Mouse (Mus musculus) heart, embryonic 13.5 days (tissue): ENCODE measurements around the gene Iqcf3. TPM values are rescaled to one million over a fixed set of nuclear protein-coding genes. Genes with fewer than 3 reads are reported as not detected.

Source experiments
- ATAC-seq: fragments of 200-750 bp; cut with Nextera tagmentation; 2 replicates; pipeline ENCODE4 v1.8.0; 2017; ENCODE audit warnings: moderate TSS enrichment; ENCODE audit not compliant: insufficient number of reproducible peaks, low FRiP score, low TSS enrichment; ENCODE audit errors: extremely low read depth
- H3K27ac ChIP-seq: fragments of 300-500 bp; sonication (generic); replicated peaks from 2 replicates; pipeline ENCODE4 v1.5.1; 2015; ENCODE audit warnings: moderate library complexity, mild to moderate bottlenecking, inconsistent platforms
- H3K27me3 ChIP-seq: fragments of 300-500 bp; sonication (generic); replicated peaks from 2 replicates; pipeline ENCODE4 v1.6.1; 2015; ENCODE audit warnings: mild to moderate bottlenecking, inconsistent platforms
- H3K36me3 ChIP-seq: fragments of 300-500 bp; sonication (generic); 2 replicates; pipeline ENCODE4 v1.6.1; 2015; ENCODE audit warnings: mild to moderate bottlenecking, inconsistent platforms
- H3K4me1 ChIP-seq: fragments of 300-500 bp; sonication (generic); 2 replicates; pipeline ENCODE4 v1.6.1; 2015; ENCODE audit warnings: inconsistent platforms
- H3K4me2 ChIP-seq: fragments of 300-500 bp; sonication (generic); 2 replicates; pipeline ENCODE4 v1.6.1; 2015; ENCODE audit warnings: inconsistent platforms, mild to moderate bottlenecking, moderate library complexity
- H3K4me3 ChIP-seq: fragments of 300-500 bp; sonication (generic); 2 replicates; pipeline ENCODE4 v1.5.1; 2015; ENCODE audit warnings: moderate library complexity, mild to moderate bottlenecking, inconsistent platforms
- H3K9ac ChIP-seq: fragments of 300-500 bp; sonication (generic); 2 replicates; pipeline ENCODE4 v1.6.1; 2015; ENCODE audit warnings: inconsistent platforms, mild to moderate bottlenecking, moderate library complexity
- H3K9me3 ChIP-seq: fragments of 300-500 bp; sonication (generic); 2 replicates; pipeline ENCODE4 v1.6.1; 2016; ENCODE audit warnings: inconsistent platforms
- WGBS: fragments of 180-500 bp; shearing (Covaris S2); methylation state at CpG from one replicate; pipeline ENCODE4 v1.1.7; 2015; ENCODE audit warnings: mixed read lengths; 5-methylcytosine and 5-hydroxymethylcytosine counted together
- polyA plus RNA-seq: library from polyadenylated mRNA; unstranded; fragments of >200 nt; fragmentation: Nextera tagmentation; extraction: Ambion mirVana; gene quantifications from 2 replicates; pipeline ENCODE4 v1.2.1, GENCODE M21; 2015

The Iqcf3 gene
- polyA plus RNA-seq, 1 experiment from 2014 or later = not detected

GRCm38 (mm10) chr9:106570896-106571295 is 9.5 kb upstream of the Iqcf3 start, which contains the start of gene Iqcf4:
Iqcf4 (minus strand) TSS chr9:106570996.
- H3K4me1 ChIP-seq = no peaks in the 10 kb centered on the region
- WGBS = 79% methylated on average over 7 of the region's 7 CpGs
- no peaks in the 10 kb centered on the region for H3K9me3 ChIP-seq
- 0 out of 2 replicates have a peak, but pooled peaks cover 3% of the 10 kb centered on the region for H3K27me3 ChIP-seq
- no peaks in the 10 kb centered on the region for H3K36me3 ChIP-seq
- H3K9ac ChIP-seq = no peak within 1 kb of the TSS
- no peak for ATAC-seq
- no peak within 1 kb of the TSS for H3K4me3 ChIP-seq
- H3K4me2 ChIP-seq = no peak within 1 kb of the TSS
- no peak within 1 kb of the TSS for H3K27ac ChIP-seq

GRCm38 (mm10) chr9:106566437-106566836 is 5.0 kb upstream of the Iqcf3 start:
- Histone ChIP-seq H3K4me1 (no peaks in the 10 kb centered on the region), H3K27me3 (0 out of 2 replicates have a peak, but pooled peaks cover 3% of the 10 kb centered on the region), H3K36me3 (no peaks in the 10 kb centered on the region), H3K4me3 (no peak overlapping the region), H3K9ac (no peak overlapping the region), H3K9me3 (no peaks in the 10 kb centered on the region), H3K4me2 (peak overlapping the region; percentile 7; the same call in 1 of the 2 replicates), H3K27ac (no peak overlapping the region)
- WGBS = 54% methylated on average over 11 of the region's 11 CpGs
- ATAC-seq = no peak

- H3K27me3 ChIP-seq = no peaks in the 10 kb centered on the region
- H3K4me3 ChIP-seq = no peak overlapping the region
- H3K4me1 ChIP-seq = no peaks in the 10 kb centered on the region
- WGBS = 75% methylated on average over 8 of the region's 8 CpGs
- H3K9me3 ChIP-seq = no peaks in the 10 kb centered on the region
- ATAC-seq = no peak
- H3K9ac ChIP-seq = no peak overlapping the region
- no peak overlapping the region for H3K4me2 ChIP-seq
- no peak overlapping the region for H3K27ac ChIP-seq
- no peaks in the 10 kb centered on the region for H3K36me3 ChIP-seq
These were observed 2.6 kb upstream of the Iqcf3 start for GRCm38 (mm10) chr9:106564025-106564424.

GRCm38 (mm10) chr9:106562291-106562690 is 860 bp upstream of the Iqcf3 start:
- H3K36me3 ChIP-seq = no peaks in the 10 kb centered on the region
- ATAC-seq = no peak
- H3K4me1 ChIP-seq = no peaks in the 10 kb centered on the region
- H3K4me2 ChIP-seq = no peak overlapping the region
- WGBS = 83% methylated on average over 11 of the region's 11 CpGs
- H3K27me3 ChIP-seq = no peaks in the 10 kb centered on the region
- no peak overlapping the region for H3K27ac ChIP-seq
- no peak overlapping the region for H3K9ac ChIP-seq
- H3K4me3 ChIP-seq = no peak overlapping the region
- H3K9me3 ChIP-seq = no peaks in the 10 kb centered on the region

GRCm38 (mm10) chr9:106534975-106535374 is 26.5 kb downstream of the Iqcf3 start:
- ATAC-seq = no peak
- no peak overlapping the region for H3K4me3 ChIP-seq
- no peak overlapping the region for H3K4me2 ChIP-seq
- no peaks in the 10 kb centered on the region for H3K4me1 ChIP-seq
- no peak overlapping the region for H3K9ac ChIP-seq
- WGBS = 82% methylated on average over 11 of the region's 11 CpGs
- H3K9me3 ChIP-seq = no peaks in the 10 kb centered on the region
- H3K27ac ChIP-seq = no peak overlapping the region
- H3K27me3 ChIP-seq = no peaks in the 10 kb centered on the region
- no peaks in the 10 kb centered on the region for H3K36me3 ChIP-seq

GRCm38 (mm10) chr9:106534296-106534695 is 27.1 kb downstream of the Iqcf3 start:
- ATAC-seq = no peak
- H3K27ac ChIP-seq = no peak overlapping the region
- WGBS = 83% methylated on average over 7 of the region's 7 CpGs
- H3K4me3 ChIP-seq = no peak overlapping the region
- H3K36me3 ChIP-seq = no peaks in the 10 kb centered on the region
- H3K9ac ChIP-seq = no peak overlapping the region
- no peaks in the 10 kb centered on the region for H3K27me3 ChIP-seq
- no peaks in the 10 kb centered on the region for H3K4me1 ChIP-seq
- H3K4me2 ChIP-seq = no peak overlapping the region
- no peaks in the 10 kb centered on the region for H3K9me3 ChIP-seq

DNA sequence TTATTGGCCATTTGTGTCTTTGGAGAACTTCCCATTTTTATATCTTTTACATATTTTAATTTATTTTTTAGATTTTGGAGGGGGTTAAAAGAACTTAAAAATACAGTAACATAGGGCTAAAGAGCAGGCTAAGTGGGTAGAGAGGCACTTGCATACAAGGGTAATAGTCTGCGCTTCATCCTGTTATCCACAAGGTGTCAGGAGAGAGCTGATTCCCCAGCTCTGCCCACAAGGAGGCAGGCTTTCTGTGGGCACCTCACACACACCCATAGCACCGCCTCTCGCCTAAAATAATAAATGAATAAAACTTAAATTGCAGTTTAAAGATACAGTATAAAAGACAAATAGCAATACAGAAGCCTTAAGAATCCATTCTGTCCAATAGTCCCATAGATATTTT is 29.6 kb downstream of the Iqcf3 start:
- H3K4me3 ChIP-seq = no peak overlapping the region
- WGBS = 37% methylated on average over 3 of the region's 3 CpGs
- ATAC-seq = no peak
- no peaks in the 10 kb centered on the region for H3K4me1 ChIP-seq
- H3K27ac ChIP-seq = no peak overlapping the region
- H3K4me2 ChIP-seq = no peak overlapping the region
- H3K9ac ChIP-seq = no peak overlapping the region
- H3K36me3 ChIP-seq = no peaks in the 10 kb centered on the region
- H3K27me3 ChIP-seq = no peaks in the 10 kb centered on the region
- H3K9me3 ChIP-seq = no peaks in the 10 kb centered on the region

- no peak overlapping the region for H3K4me2 ChIP-seq
- no peaks in the 10 kb centered on the region for H3K4me1 ChIP-seq
- no peak overlapping the region for H3K9ac ChIP-seq
- H3K9me3 ChIP-seq = no peaks in the 10 kb centered on the region
- no peak overlapping the region for H3K27ac ChIP-seq
- no peak for ATAC-seq
- H3K27me3 ChIP-seq = peaks cover 12% of the 10 kb centered on the region
- H3K36me3 ChIP-seq = no peaks in the 10 kb centered on the region
- WGBS = 65% methylated on average over 8 of the region's 8 CpGs
- H3K4me3 ChIP-seq = no peak overlapping the region
These were observed 41.5 kb downstream of the Iqcf3 start for GRCm38 (mm10) chr9:106519909-106520308.

GRCm38 (mm10) chr9:106519433-106519832 is 42.0 kb downstream of the Iqcf3 start:
- no peak overlapping the region for H3K27ac ChIP-seq
- WGBS = 63% methylated on average over 2 of the region's 2 CpGs
- no peaks in the 10 kb centered on the region for H3K4me1 ChIP-seq
- no peak for ATAC-seq
- peaks cover 16% of the 10 kb centered on the region for H3K27me3 ChIP-seq
- no peak overlapping the region for H3K9ac ChIP-seq
- H3K4me2 ChIP-seq = no peak overlapping the region
- H3K4me3 ChIP-seq = no peak overlapping the region
- H3K9me3 ChIP-seq = no peaks in the 10 kb centered on the region
- H3K36me3 ChIP-seq = no peaks in the 10 kb centered on the region

DNA sequence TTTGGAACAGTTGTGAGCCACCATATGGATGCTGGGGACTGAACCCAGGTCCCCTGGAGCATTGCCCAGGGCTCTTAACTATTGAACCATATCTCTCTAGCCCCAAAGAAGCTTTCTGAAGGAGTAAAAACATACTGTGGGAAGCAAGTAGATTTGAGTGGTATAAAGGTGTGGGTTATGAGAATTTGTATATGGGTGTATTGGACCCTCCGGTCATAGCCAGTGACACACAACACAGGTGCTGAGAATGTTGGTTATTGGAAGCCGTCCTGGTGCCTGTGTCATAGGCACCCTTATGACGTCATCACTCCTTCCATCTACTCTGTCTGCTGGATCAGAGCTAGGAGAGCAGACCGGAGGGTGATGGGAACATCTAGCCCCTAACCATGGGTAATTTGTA is 47.2 kb downstream of the Iqcf3 start, which contains the start of gene Iqcf5:
Iqcf5 (plus strand) TSS at position 301 of the 400 bp plus-strand sequence.
- no peaks in the 10 kb centered on the region for H3K36me3 ChIP-seq
- WGBS = 79% methylated on average over 4 of the region's 4 CpGs
- peaks cover 36% of the 10 kb centered on the region for H3K27me3 ChIP-seq
- no peak within 1 kb of the TSS for H3K4me3 ChIP-seq
- no peak within 1 kb of the TSS for H3K4me2 ChIP-seq
- peaks cover 14% of the 10 kb centered on the region for H3K4me1 ChIP-seq
- H3K9me3 ChIP-seq = no peaks in the 10 kb centered on the region
- no peak within 1 kb of the TSS for H3K9ac ChIP-seq
- no peak within 1 kb of the TSS for H3K27ac ChIP-seq
- no peak for ATAC-seq

- peaks cover 14% of the 10 kb centered on the region for H3K4me1 ChIP-seq
- WGBS = 65% methylated on average over 6 of the region's 6 CpGs
- peaks cover 39% of the 10 kb centered on the region for H3K27me3 ChIP-seq
- ATAC-seq = no peak
- no peak overlapping the region for H3K9ac ChIP-seq
- H3K4me3 ChIP-seq = no peak overlapping the region
- no peak overlapping the region for H3K27ac ChIP-seq
- no peaks in the 10 kb centered on the region for H3K36me3 ChIP-seq
- H3K4me2 ChIP-seq = no peak overlapping the region
- H3K9me3 ChIP-seq = no peaks in the 10 kb centered on the region
These were observed 47.9 kb downstream of the Iqcf3 start for GRCm38 (mm10) chr9:106513566-106513965.

- Histone ChIP-seq H3K27me3 (peaks cover 43% of the 10 kb centered on the region), H3K4me2 (peak overlapping the region; percentile 29), H3K36me3 (no peaks in the 10 kb centered on the region), H3K27ac (no peak overlapping the region), H3K9ac (no peak overlapping the region), H3K9me3 (no peaks in the 10 kb centered on the region), H3K4me1 (peaks cover 14% of the 10 kb centered on the region), H3K4me3 (no peak overlapping the region)
- WGBS = 39% methylated on average over 13 of the region's 13 CpGs
- no peak for ATAC-seq
These were observed 48.5 kb downstream of the Iqcf3 start for GRCm38 (mm10) chr9:106512729-106513450.
